Mouse (Mus musculus): ENCODE results near the gene Aff3.

DNA sequence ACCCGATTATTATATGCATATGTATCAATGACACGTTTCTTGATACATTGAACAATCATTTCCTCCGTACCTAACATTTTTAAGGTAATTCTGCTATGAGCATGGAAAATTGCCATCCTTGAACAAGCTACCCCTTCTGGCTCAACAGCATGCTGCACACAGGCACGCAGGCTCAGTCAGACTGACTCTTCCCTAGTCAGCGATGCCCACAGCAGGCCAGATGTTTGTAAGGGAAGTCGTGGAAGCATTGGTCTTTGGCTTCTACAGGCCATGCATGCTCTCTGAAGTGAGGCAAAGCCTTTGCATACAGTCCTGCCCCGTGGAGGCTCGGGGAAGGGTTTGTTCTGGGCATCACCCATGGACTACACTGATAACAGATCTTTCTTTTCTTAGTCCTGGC lies 354.3 kb downstream of the Aff3 start:
- TF ChIP-seq CTCF (IDR thresholded peaks at IDR 0.05; ENCODE audit: low read depth) (no peak), EP300 (IDR thresholded peaks at IDR 0.05; ENCODE audit: low read depth) (no peak)

All from heart, postnatal 0 days (tissue).